10 mouse cellular contexts compared by ENCODE assay signal in genomic region chrX:142490093-142490717, GRCm38 (mm10).
DNase-seq lines count a peak whose midpoint lies in the region; ATAC-seq and TF ChIP-seq lines count a peak whose summit lies in the region.
"Had no signal": no experiment of that assay in that cellular context is flagged by ENCODE, and none has a peak within 500 bp of the region (broad histone marks: within the 10 kb centered on the region; RNA-seq: fewer than 3 reads in every experiment).

No protein-coding gene starts in this region.

- 61% methylated on average over 8 of the region's 8 CpGs for WGBS in heart, postnatal 0 days
- 60% methylated on average over 8 of the region's 8 CpGs for WGBS in liver, postnatal 0 days (ENCODE audit: insufficient replicate concordance)
- 77% methylated on average over 8 of the region's 8 CpGs for WGBS in thymus, adult 2 months

- peak; percentile 17 for DNase-seq in heart, postnatal 0 days (ENCODE audit: low spot score)
- no peak for DNase-seq in heart, postnatal 25 days (ENCODE audit: low spot score)
- DNase-seq in right cerebral cortex, postnatal 25 days: peak; percentile 9
- DNase-seq in right cerebral cortex, postnatal 10 days (ENCODE audit: low spot score in 2 of 2): no peak
- DNase-seq in liver, postnatal 0 days: peak; percentile 29
- DNase-seq in thymus, adult 18-20 months: no peak
- no peak for DNase-seq in cerebellum, postnatal 25 days
- DNase-seq in thymus, adult 2 months: no peak
- DNase-seq: cerebellum, postnatal 36 days; layer of hippocampus, postnatal 36 days had no signal

- H3K4me1 ChIP-seq in heart, postnatal 0 days (ENCODE audit: control insufficient read depth, insufficient read depth): no peaks in the 10 kb centered on the region
- H3K4me1 ChIP-seq in liver, postnatal 0 days (ENCODE audit: insufficient read depth): no peaks in the 10 kb centered on the region
- H3K4me1 ChIP-seq in thymus, adult 2 months (replicated peaks; ENCODE audit: control insufficient read depth, insufficient read depth, low read length): no peaks in the 10 kb centered on the region

- H3K9ac ChIP-seq in heart, postnatal 0 days (replicated peaks; ENCODE audit: low read depth, low read length): no peak overlapping the region
- H3K9ac ChIP-seq in liver, postnatal 0 days (replicated peaks): no peak overlapping the region

- ATAC-seq in heart, postnatal 0 days (ENCODE audit: insufficient read depth, low read depth): no peak
- ATAC-seq in liver, postnatal 0 days: peak; percentile 93

- H3K4me2 ChIP-seq in heart, postnatal 0 days (ENCODE audit: low read depth, low read length): no peak overlapping the region
- H3K4me2 ChIP-seq in liver, postnatal 0 days (ENCODE audit: low read depth, low read length): no peak overlapping the region

- TF ChIP-seq CTCF in heart, postnatal 0 days (IDR thresholded peaks at IDR 0.05; ENCODE audit: low read depth): no peak
- no peak for TF ChIP-seq CTCF in liver, postnatal 0 days (IDR thresholded peaks at IDR 0.05; ENCODE audit: low read depth)
- no peak for TF ChIP-seq CTCF in thymus, adult 2 months (IDR thresholded peaks at IDR 0.05; ENCODE audit: borderline replicate concordance, control insufficient read depth, extremely low read depth, insufficient read depth, low read length, poor library complexity)

- H3K27me3 ChIP-seq in heart, postnatal 0 days (ENCODE audit: control insufficient read depth, insufficient read depth, low read length): no peaks in the 10 kb centered on the region
- no peaks in the 10 kb centered on the region for H3K27me3 ChIP-seq in liver, postnatal 0 days (ENCODE audit: insufficient read depth, low read length)
- H3K27me3 ChIP-seq in thymus, adult 2 months (ENCODE audit: control insufficient read depth, insufficient read depth, low read length): no peaks in the 10 kb centered on the region

- intact Hi-C loops in heart, postnatal 25 days (cut with DNase I): no loop called here

- H3K36me3 ChIP-seq in heart, postnatal 0 days (replicated peaks; ENCODE audit: control insufficient read depth, insufficient read depth, low read length): no peaks in the 10 kb centered on the region
- no peaks in the 10 kb centered on the region for H3K36me3 ChIP-seq in liver, postnatal 0 days (replicated peaks; ENCODE audit: insufficient read depth, low read length)
- no peaks in the 10 kb centered on the region for H3K36me3 ChIP-seq in thymus, adult 2 months (ENCODE audit: control insufficient read depth, insufficient read depth, low read length)

- no peak overlapping the region for H3K4me3 ChIP-seq in heart, postnatal 0 days (ENCODE audit: low read depth, low read length)
- no peak overlapping the region for H3K4me3 ChIP-seq in liver, postnatal 0 days (ENCODE audit: low read depth, low read length)
- H3K4me3 ChIP-seq in thymus, adult 2 months (ENCODE audit: control insufficient read depth, insufficient read depth, low read length): no peak overlapping the region

- H3K27ac ChIP-seq in heart, postnatal 0 days (ENCODE audit: low read depth): no peak overlapping the region
- H3K27ac ChIP-seq in liver, postnatal 0 days (ENCODE audit: low read depth): peak overlapping the region; percentile 72; the same call in 1 of the 2 replicates
- no peak overlapping the region for H3K27ac ChIP-seq in thymus, adult 2 months (ENCODE audit: control insufficient read depth, insufficient read depth, low read length)

- no peaks in the 10 kb centered on the region for H3K9me3 ChIP-seq in heart, postnatal 0 days (replicated peaks; ENCODE audit: control insufficient read depth, low read length)
- H3K9me3 ChIP-seq in liver, postnatal 0 days (ENCODE audit: low read length): no peaks in the 10 kb centered on the region

- TF ChIP-seq EP300 in heart, postnatal 0 days (IDR thresholded peaks at IDR 0.05; ENCODE audit: low read depth): no peak
- peak; percentile 37; the same call in 1 of the 2 replicates for TF ChIP-seq EP300 in liver, postnatal 0 days (IDR thresholded peaks at IDR 0.05; ENCODE audit: low read depth)

- no peak for TF ChIP-seq POLR2A in thymus, adult 2 months (IDR thresholded peaks at IDR 0.05; ENCODE audit: control insufficient read depth, extremely low read depth, insufficient read depth, low read length, poor library complexity)

Comparison
In these comparisons a context has a peak if more than half of its experiments do, and no peak if none do; other contexts are left out.
1. DNase-seq: peak in heart, postnatal 0 days (single experiment), right cerebral cortex, postnatal 25 days (single experiment) and liver, postnatal 0 days (single experiment); none in heart, postnatal 25 days (single experiment), right cerebral cortex, postnatal 10 days (0 of 2), thymus, adult 18-20 months (0 of 2), cerebellum, postnatal 25 days (0 of 2) and thymus, adult 2 months (single experiment).